Mouse (Mus musculus): ENCODE data around the gene Hivep3. TPM values are rescaled to one million over a fixed set of nuclear protein-coding genes. Genes with fewer than 3 reads are reported as not detected.

Hivep3 gene
- 2.7 and 3.5 TPM in 2 replicates for polyA plus RNA-seq (2012)

DNA sequence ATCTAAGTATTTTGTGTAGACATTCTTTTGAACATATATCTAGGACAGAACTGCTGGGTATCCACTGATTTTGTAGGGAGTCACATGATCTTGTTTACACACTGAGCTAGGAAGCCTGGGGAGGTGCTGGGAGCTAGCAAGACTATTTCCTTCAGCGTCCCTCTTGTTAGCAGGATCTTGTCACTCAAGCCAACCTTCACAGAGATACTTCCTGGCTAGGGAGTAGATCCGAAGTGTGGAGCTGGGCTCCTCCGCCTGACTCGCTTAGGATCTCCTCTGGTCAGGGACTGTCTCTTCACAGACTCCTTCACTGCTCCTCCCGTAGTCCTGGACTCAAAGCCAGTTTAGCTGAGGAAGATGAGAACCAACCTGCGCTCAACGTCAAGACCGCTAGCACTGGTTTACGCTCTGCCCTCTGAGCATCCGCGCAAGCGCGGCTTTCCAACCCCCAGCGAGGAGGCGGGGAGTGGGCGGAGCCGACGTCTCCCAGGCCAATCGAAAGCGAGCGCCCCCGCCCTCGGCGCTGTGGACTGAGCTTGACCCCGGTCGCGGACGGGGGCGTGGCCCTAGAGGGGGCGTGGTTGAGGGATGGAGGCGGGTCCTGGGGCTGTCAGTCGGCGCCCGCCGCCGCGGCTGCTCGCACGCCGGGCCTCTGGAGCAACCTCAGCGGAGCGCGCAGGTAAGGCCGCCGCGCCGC, at the start of gene Hivep3:
Hivep3 (plus strand) TSS at position 601 of the 697 bp plus-strand sequence.

DNA sequence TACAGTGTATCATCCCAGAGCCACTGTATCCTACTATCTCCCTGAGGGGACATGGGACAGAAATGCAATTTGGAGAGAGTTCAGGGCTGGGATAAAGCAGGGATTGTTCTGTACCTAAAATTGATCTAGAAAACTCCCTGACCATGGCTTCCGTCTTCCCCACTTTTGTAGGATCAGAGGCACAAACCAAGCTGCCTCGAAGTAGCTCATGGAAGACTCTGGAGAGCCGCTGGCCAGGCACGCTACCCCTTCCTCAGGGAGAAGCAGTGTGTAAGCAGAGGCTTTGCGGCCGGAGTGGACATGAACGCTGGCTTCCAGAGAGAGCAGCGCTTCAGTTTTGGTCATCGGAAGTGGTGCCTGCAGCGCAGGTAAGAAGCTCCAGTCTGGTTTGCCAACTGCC, 331.1 kb downstream of the Hivep3 start, which contains the start of gene AL607142.1:
AL607142.1 (plus strand) TSS at position 301 of the 400 bp plus-strand sequence.

DNA sequence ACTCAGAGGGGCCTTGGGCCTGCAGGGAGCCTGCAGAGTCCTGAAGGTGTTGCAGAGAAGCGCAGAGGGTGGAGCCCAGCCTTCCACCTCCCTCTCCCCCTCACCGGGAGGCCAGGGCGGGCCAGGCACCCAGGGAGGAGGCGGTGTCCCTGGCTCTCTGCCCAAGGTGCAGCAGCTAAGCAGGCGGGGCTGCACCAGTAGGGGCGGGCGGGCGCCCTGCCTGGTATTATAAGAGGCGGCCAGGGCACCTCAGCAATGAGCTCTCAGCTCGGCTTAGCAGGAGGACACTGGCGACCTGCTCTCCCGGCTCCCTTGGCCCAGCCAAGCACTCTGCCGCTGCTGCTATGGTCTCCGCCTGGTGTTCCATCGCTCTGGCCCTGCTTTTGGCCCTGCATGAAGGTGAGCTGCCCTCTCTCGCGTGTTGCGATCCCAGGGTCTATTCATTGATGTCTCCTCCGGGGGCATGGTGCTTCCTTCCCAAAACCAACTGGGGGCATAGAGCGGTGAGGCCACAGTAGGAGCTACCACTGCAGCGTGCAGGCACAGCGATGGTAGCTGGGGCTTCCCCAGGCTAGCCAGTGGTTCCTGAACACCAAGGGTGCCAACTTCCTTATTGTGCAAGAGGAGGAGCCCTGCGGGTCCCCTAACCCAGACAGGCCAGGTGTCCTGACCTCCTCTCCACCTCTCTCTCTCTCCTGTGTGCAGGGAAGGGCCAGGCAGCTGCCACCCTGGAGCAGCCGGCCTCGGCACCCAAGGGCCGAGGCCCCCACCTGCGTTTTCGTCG, 427.8 kb downstream of the Hivep3 start, which contains the start of gene Edn2:
Edn2 (plus strand) TSS at position 41 of the 784 bp plus-strand sequence.

Other genes with a start within 250 kb of the Hivep3 start
- gene Rimkla, start 241.2 kb upstream of the Hivep3 start, polyA plus RNA-seq (2012) = not detected in 2 replicates
- 9.5 and 13.4 TPM in 2 replicates for gene Foxj3, start 196.8 kb upstream of the Hivep3 start, polyA plus RNA-seq (2012)
- 9.3 and 13.4 TPM in 2 replicates for gene Frg2f1, start 194.3 kb upstream of the Hivep3 start, polyA plus RNA-seq (2012)
- gene Guca2a, start 96.1 kb upstream of the Hivep3 start, polyA plus RNA-seq (2012) = not detected in 2 replicates
- gene Guca2b, start 74.8 kb upstream of the Hivep3 start, polyA plus RNA-seq (2012) = not detected in 2 replicates